Mouse (Mus musculus) right cerebral cortex, postnatal 10 days (tissue): ENCODE measurements at regions not wholly inside any gene's neighbourhood (a gene's known extent, or its start where the extent isn't known, plus 50 kb on each side); places are given as distances from the start of the nearest gene placed in this dataset.

Source experiments
- DNase-seq, 2 experiments: peaks; one replicate each; pipeline ENCODE4 v3.0.0; 2021; ENCODE audit warnings: low spot score in 2 of 2

DNA sequence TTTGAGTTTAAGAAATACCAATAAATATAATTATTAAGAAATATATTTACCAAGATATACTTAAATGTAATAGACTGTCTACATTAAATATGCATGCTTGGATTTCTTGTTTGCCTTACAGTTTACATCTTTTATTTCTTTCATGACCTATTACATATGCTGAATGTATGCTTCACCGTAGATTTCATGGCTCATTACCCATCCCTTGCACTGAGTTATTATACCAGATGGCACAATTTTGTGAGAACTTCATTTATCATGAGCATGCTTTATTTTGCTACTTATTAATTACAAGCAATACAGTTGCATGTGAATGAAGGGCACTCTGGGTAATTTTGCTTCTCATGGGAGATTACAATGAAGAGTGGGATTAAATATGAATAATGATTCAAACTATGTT is 856.0 kb upstream of the Nectin3 start:
- no peak for DNase-seq

- no peak for DNase-seq
Observed at GRCm38 (mm10) chr16:47394398-47394797, 889.1 kb upstream of the Dppa4 start.

DNA sequence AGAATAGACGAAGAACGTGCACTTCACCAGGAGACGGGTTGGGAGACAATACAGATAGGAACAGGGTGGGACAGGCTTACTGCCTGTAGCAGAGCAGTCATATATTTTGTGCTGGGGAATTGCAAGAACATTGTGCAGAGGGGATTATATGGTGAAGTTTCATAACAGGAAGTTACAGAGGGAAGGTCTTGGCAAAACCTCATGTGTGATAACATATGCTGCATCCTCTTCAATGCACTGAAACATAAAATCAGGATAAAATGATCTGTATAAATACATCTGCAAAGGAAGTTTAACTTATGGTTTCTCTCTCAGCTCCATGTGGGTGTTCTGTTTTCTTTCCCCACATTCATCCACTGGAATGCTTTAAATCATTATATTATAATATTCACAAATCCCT is 876.5 kb upstream of the Dppa4 start:
- DNase-seq: no peak

GRCm38 (mm10) chr16:47418680-47419252 is 864.8 kb upstream of the Dppa4 start:
- no peak for DNase-seq

DNA sequence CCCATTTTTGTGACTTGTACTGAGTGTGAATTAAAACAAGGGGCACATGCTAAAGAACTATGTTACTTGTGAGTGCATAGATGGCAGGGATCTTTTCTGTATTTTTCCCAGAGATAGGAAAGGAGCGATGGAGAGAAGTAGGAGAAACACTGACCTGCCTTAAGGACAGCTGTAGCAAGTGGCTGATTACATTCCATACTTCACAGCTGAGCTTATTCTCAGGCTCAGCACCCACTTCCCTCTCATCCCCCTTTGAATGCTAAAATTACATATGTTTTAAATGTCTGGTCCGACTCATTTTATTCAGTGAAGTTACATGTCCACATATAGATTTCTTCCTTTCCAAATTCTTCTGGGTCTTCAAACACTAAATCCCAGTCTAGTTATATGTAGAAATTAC is 838.5 kb upstream of the Dppa4 start:
- DNase-seq: peak in 1 of 2 experiments; percentile 30

GRCm38 (mm10) chr16:47475441-47476081 is 808.0 kb upstream of the Dppa4 start:
- no peak for DNase-seq

GRCm38 (mm10) chr16:47482071-47482470 is 801.5 kb upstream of the Dppa4 start:
- no peak for DNase-seq

- DNase-seq: no peak
Observed at GRCm38 (mm10) chr16:47488525-47488924, 795.0 kb upstream of the Dppa4 start.

DNA sequence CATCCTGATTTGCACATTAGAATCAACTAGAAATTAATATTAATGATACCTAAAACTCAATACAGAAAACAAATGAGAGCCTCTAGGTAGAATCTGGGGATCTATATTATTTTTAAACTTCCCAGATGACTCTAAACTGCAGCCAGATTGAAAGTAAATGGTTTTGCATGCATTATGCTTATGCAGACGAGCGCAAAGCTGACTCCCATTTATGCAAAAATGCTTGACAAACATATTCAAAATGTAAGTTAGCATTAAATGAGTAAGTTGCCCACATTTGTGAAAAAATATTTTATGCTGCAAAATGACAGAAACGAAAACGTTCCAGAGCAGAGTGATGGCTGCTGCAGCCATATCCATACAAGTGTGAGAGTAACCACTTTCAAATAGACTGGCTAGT is 757.7 kb upstream of the Dppa4 start:
- peak; percentile 19 to 43 for DNase-seq

DNA sequence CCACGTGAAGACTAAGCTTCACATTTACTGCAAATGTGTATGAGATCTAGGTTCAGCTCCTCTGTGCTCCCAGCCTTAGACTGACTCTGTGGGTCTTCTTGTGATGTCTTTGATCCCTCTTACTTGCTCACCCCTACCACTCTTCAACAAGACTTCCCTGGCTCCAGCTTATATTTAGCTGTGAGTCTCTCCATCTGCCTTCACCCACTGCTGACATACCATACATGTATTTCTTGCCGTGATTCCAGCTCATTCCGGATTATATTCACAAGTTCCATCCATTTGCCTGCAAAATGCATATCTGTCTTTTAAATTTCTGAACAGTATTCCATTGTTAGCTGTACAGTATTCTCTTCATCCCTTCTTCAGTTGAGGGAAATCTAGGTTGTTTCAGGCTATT is 756.9 kb upstream of the Dppa4 start:
- DNase-seq: no peak

GRCm38 (mm10) chr16:47536524-47536923 is 747.0 kb upstream of the Dppa4 start:
- DNase-seq: no peak

DNA sequence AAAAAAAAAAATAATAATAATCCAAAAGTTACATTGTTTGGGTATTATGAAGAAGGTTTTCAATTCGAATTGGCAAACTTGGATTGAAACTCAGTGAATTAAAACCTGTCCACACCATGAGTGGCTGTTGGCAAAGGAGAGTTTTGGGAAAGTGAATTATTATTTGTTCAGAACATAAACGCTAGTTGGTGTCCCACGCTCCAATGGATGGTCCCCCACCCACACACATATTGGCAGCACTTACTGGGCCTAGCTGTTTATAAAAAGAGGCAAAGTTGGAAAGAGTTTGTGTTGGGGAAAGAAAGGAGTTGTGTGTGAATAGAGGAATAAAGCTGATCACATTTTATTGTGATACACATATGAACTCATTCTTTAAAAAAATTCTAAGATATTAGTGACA is 732.4 kb upstream of the Dppa4 start:
- no peak for DNase-seq

DNA sequence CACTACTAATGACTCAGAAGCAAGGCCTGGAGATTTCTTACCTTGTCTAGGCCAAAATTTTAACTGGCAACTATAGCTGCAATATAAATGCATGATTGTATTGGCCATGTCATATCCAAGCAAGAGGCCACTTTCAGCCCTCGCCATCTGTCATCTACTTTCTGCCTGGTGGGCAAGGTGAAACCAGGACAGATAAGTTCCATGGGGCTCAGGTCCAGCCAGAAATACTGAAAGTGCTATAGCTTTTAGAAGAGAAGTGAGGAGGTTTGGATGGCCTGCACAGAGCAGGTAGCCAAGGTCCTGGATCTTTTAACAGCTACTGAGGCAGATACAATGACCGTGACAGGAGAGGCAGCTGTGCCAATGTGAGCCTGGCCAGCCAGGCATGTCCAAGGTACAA is 715.5 kb upstream of the Dppa4 start:
- no peak for DNase-seq

DNA sequence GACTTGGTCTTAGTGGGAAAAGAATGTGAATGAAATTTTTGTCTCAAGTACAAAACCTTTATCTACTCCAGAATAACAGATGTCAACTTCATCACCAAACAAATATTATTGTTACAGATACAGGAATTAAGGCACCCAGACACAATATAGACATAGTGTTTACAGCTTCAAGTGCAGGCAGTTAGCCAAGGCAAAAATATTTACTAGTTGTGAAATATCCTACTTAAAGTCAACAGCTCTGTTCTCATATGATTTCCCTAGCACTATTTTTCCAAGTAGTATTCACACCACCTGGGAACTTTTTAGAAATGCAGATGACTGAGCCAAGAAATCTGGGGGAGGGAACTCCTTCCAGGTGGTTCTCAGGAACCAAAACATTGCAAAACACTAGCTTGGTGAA is 684.1 kb upstream of the Dppa4 start:
- DNase-seq: no peak
